Mouse (Mus musculus): ENCODE measurements at regions not wholly inside any gene's neighbourhood (a gene's known extent, or its start where the extent isn't known, plus 50 kb on each side); places are given as distances from the start of the nearest gene placed in this dataset.

DNA sequence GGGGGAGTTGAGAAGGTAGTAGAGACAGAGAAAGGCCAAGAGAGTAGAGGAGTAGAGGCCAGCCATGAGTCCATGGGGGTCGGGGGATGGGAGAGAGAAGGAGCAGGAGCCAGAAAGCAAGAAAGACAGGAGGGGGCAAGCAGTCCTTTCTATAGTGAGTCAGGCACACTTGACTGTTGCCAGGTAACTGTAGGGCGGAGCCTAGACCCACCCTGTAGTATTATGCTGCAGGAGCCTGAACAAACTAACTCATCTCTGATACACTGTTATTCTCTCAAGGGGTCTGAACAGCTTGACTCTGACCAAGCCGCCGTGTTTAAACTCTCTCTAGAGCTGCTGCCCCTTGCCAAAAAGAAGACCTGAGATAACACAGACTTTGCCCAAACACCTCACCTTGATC is 130.6 kb downstream of the Cand1 start:
- no peaks in the 10 kb centered on the region for H3K9me3 ChIP-seq (replicated peaks; ENCODE audit: control insufficient read depth, low read length)
- no peak overlapping the region for H3K27ac ChIP-seq (ENCODE audit: low read length)
- no peaks in the 10 kb centered on the region for H3K27me3 ChIP-seq (ENCODE audit: control insufficient read depth, insufficient read depth, low read length)
- ATAC-seq (ENCODE audit: insufficient read depth, low FRiP score): peak; percentile 56; the same call in 1 of the 2 replicates
- WGBS: 72% methylated on average over 4 of the region's 4 CpGs
- H3K36me3 ChIP-seq (ENCODE audit: control insufficient read depth, insufficient read depth, low read length): no peaks in the 10 kb centered on the region
- no peaks in the 10 kb centered on the region for H3K4me1 ChIP-seq (ENCODE audit: control insufficient read depth, insufficient read depth, low read length)
- no peak overlapping the region for H3K4me2 ChIP-seq (ENCODE audit: low read depth, low read length)
- H3K9ac ChIP-seq (ENCODE audit: low read length): no peak overlapping the region
- no peak overlapping the region for H3K4me3 ChIP-seq (replicated peaks; ENCODE audit: low read length)

DNA sequence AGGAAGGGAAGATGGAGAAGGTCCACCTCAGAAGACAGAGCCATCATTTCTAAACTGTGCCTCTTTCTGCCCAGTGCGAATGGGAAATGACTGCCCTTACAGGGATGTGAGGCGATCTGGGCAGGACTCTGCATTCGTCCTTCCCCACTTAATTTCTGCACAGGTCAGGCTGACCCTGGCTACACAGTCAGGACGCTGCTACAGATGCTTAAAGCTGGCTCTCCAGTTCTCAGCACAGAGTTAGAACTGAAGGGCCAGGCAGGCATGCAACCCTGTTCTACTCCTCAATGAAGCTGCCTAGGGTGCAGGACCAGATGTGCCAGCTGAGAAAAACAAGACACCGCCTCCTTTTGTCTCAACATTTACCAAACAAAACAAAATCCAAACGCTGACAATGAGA is 132.1 kb downstream of the Cand1 start:
- Histone ChIP-seq H3K4me3 (replicated peaks; ENCODE audit: low read length) (no peak overlapping the region), H3K4me1 (ENCODE audit: control insufficient read depth, insufficient read depth, low read length) (no peaks in the 10 kb centered on the region), H3K9ac (ENCODE audit: low read length) (no peak overlapping the region), H3K27ac (ENCODE audit: low read length) (no peak overlapping the region), H3K27me3 (ENCODE audit: control insufficient read depth, insufficient read depth, low read length) (no peaks in the 10 kb centered on the region), H3K4me2 (ENCODE audit: low read depth, low read length) (no peak overlapping the region), H3K36me3 (ENCODE audit: control insufficient read depth, insufficient read depth, low read length) (no peaks in the 10 kb centered on the region), H3K9me3 (replicated peaks; ENCODE audit: control insufficient read depth, low read length) (no peaks in the 10 kb centered on the region)
- 70% methylated on average over 6 of the region's 6 CpGs for WGBS
- no peak for ATAC-seq (ENCODE audit: insufficient read depth, low FRiP score)

DNA sequence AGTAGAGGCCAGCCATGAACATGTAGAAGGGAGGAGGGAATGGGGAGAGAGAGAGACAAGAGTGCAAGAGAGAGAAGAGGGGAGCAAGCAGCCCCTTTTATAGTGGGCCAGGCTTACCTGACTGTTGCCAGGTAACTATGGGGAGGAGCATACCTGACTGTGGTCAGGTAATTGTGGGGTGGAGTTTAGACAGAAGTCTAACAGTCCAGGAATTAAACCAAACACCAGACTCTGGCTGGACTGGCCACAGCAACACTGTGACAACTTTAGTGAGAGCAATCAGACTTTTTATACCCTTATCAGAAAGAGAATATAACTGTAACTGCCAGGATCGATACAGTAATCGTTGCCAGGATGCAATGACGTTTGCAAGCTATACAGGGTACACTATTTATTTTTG is 133.8 kb downstream of the Cand1 start:
- no peaks in the 10 kb centered on the region for H3K4me1 ChIP-seq (ENCODE audit: control insufficient read depth, insufficient read depth, low read length)
- H3K27ac ChIP-seq (ENCODE audit: low read length): no peak overlapping the region
- H3K27me3 ChIP-seq (ENCODE audit: control insufficient read depth, insufficient read depth, low read length): no peaks in the 10 kb centered on the region
- no peaks in the 10 kb centered on the region for H3K9me3 ChIP-seq (replicated peaks; ENCODE audit: control insufficient read depth, low read length)
- ATAC-seq (ENCODE audit: insufficient read depth, low FRiP score): peak; percentile 62; the same call in 1 of the 2 replicates
- H3K36me3 ChIP-seq (ENCODE audit: control insufficient read depth, insufficient read depth, low read length): no peaks in the 10 kb centered on the region
- H3K4me2 ChIP-seq (ENCODE audit: low read depth, low read length): no peak overlapping the region
- WGBS: 66% methylated on average over 3 of the region's 3 CpGs
- no peak overlapping the region for H3K4me3 ChIP-seq (replicated peaks; ENCODE audit: low read length)
- H3K9ac ChIP-seq (ENCODE audit: low read length): no peak overlapping the region

DNA sequence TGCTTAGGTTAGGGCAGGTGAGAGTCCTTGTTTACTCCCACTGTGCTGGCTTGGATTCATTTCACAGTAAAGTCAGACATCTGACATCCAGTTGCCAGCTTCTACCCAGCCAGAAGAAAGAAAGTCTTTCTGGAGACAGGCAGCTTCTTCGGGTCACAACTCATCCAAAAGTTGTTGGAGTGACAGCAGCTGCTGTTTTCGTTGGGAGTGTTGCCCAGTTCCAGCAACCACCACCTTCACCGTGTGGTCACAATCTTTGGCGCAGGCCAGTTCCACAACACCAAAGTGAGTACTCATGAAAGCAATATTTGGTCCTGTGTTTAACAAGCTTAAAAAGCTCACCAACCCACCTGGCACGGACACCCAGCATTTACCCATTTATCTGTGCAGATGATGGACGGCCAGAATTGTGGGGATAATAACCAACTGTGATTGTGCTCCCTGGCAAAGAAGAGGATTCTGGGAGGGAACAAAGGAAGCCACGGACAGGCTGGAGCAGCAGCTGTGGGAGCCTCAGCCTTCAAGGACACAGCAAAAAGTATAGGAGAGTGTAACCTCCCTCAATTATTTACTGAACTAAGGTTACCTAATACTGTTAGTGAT is 134.5 kb downstream of the Cand1 start:
- Histone ChIP-seq H3K4me2 (ENCODE audit: low read depth, low read length) (no peak overlapping the region), H3K4me1 (ENCODE audit: control insufficient read depth, insufficient read depth, low read length) (no peaks in the 10 kb centered on the region), H3K4me3 (replicated peaks; ENCODE audit: low read length) (no peak overlapping the region), H3K9ac (ENCODE audit: low read length) (no peak overlapping the region), H3K27me3 (ENCODE audit: control insufficient read depth, insufficient read depth, low read length) (no peaks in the 10 kb centered on the region), H3K36me3 (ENCODE audit: control insufficient read depth, insufficient read depth, low read length) (no peaks in the 10 kb centered on the region), H3K9me3 (replicated peaks; ENCODE audit: control insufficient read depth, low read length) (no peaks in the 10 kb centered on the region), H3K27ac (ENCODE audit: low read length) (no peak overlapping the region)
- no peak for ATAC-seq (ENCODE audit: insufficient read depth, low FRiP score)
- WGBS: 65% methylated on average over 7 of the region's 7 CpGs

DNA sequence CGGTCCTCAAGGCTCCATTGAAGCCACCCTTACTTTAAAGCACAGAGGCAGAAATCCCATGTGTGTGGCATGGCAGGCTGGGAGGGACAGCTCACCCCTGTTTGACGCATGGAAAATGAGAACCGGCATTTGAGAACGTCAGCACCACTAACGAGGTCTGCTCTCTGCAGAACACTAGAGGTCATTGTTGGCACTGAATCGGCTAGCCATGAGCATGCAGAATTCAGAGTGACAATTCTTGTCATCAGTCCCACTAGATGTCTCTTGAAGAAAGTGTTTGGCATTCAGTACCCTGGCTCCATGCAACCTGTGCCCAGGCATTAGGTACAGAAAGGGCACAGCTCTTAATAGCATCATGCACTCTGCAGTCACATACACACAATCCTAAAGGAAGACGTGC is 139.3 kb downstream of the Cand1 start:
- Histone ChIP-seq H3K27ac (ENCODE audit: low read length) (no peak overlapping the region), H3K9ac (ENCODE audit: low read length) (no peak overlapping the region), H3K4me3 (replicated peaks; ENCODE audit: low read length) (no peak overlapping the region), H3K4me2 (ENCODE audit: low read depth, low read length) (no peak overlapping the region), H3K27me3 (ENCODE audit: control insufficient read depth, insufficient read depth, low read length) (no peaks in the 10 kb centered on the region), H3K9me3 (replicated peaks; ENCODE audit: control insufficient read depth, low read length) (no peaks in the 10 kb centered on the region), H3K36me3 (ENCODE audit: control insufficient read depth, insufficient read depth, low read length) (no peaks in the 10 kb centered on the region), H3K4me1 (ENCODE audit: control insufficient read depth, insufficient read depth, low read length) (peaks cover 5% of the 10 kb centered on the region; the same call in 1 of the 2 replicates)
- 32% methylated on average over 7 of the region's 7 CpGs for WGBS
- peak; percentile 29; the same call in 1 of the 2 replicates for ATAC-seq (ENCODE audit: insufficient read depth, low FRiP score)

DNA sequence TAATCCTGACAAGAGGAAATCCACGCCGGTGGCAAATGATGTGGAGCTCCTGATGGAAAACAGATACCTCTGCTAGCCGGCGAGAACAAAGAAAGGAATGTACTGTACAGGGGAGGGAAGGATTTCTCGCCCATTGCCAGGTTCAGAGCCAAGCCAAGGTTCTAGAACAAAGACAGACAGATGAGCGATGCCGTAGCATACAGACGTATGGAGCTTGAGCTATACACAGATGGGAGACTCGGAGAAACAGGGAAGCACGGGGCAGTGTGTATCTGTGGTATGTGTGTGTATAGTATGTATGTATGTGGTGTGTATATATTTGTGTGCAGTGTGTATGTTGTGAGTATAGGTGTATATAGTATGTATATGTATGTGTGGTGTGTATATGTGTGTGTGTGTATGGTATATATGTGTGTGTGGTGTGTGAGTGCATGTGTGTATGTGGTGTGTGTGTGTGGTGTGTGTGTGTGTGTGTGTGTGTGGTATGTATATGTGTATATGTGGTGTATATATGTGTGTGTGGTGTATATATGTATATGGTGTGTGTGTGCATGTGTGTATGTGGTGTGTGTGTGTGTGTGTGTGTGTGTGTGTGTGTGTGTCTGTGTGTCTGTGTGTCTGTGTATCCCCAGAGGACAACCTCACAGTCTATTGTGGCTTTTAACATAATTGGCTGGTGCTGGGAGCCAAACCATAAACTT is 140.6 kb downstream of the Cand1 start:
- Histone ChIP-seq H3K4me1 (ENCODE audit: control insufficient read depth, insufficient read depth, low read length) (peaks cover 5% of the 10 kb centered on the region; the same call in 1 of the 2 replicates), H3K4me2 (ENCODE audit: low read depth, low read length) (no peak overlapping the region), H3K27ac (ENCODE audit: low read length) (no peak overlapping the region), H3K9ac (ENCODE audit: low read length) (no peak overlapping the region), H3K9me3 (replicated peaks; ENCODE audit: control insufficient read depth, low read length) (no peaks in the 10 kb centered on the region), H3K27me3 (ENCODE audit: control insufficient read depth, insufficient read depth, low read length) (no peaks in the 10 kb centered on the region), H3K4me3 (replicated peaks; ENCODE audit: low read length) (no peak overlapping the region), H3K36me3 (ENCODE audit: control insufficient read depth, insufficient read depth, low read length) (no peaks in the 10 kb centered on the region)
- peak; percentile 35; the same call in 1 of the 2 replicates for ATAC-seq (ENCODE audit: insufficient read depth, low FRiP score)
- WGBS: 50% methylated on average over 10 of the region's 10 CpGs

DNA sequence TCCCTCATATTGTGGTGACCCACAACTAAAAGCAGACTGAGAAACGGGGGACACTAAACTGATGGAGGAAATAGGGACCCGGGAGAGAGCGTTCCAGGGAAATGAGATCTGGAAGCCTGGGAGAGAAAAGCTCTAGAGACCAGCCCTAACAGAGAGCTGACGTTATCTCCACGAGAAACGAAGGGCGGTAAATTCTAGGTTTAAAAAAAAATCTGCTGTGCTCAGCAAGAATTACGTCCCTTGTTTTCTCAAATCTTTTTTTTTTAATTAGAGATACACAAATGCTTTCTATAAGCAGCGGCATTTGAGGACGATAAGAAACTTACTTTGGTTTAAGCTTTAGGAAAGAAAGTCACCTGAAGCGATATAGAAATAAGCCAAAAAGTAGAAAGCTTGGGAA is 145.7 kb downstream of the Cand1 start:
- Histone ChIP-seq H3K4me3 (replicated peaks; ENCODE audit: low read length) (no peak overlapping the region), H3K9ac (ENCODE audit: low read length) (no peak overlapping the region), H3K27me3 (ENCODE audit: control insufficient read depth, insufficient read depth, low read length) (no peaks in the 10 kb centered on the region), H3K27ac (ENCODE audit: low read length) (no peak overlapping the region), H3K9me3 (replicated peaks; ENCODE audit: control insufficient read depth, low read length) (no peaks in the 10 kb centered on the region), H3K4me1 (ENCODE audit: control insufficient read depth, insufficient read depth, low read length) (no peaks in the 10 kb centered on the region), H3K36me3 (ENCODE audit: control insufficient read depth, insufficient read depth, low read length) (no peaks in the 10 kb centered on the region), H3K4me2 (ENCODE audit: low read depth, low read length) (no peak overlapping the region)
- 90% methylated on average over 11 of the region's 11 CpGs for WGBS
- ATAC-seq (ENCODE audit: insufficient read depth, low FRiP score): no peak

DNA sequence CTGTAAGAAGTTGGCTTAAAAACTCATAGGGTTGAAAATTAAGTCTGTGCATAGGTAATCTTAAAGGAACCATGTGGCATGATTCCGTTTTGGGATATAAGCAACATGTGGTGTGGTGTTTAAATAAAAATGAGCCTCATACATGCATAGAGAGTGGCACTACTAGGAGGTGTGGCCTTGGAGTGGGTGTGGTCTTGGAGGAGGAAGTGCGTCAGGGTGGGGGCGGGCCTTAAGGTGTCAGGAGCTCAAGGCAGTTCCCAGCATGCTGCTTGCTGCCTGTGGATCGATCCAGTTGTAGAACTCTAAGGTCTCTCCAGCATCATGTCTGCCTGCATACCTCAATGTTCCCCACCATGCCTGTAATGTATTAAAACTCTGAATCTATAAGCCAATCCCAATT is 152.0 kb downstream of the Cand1 start:
- H3K27me3 ChIP-seq (ENCODE audit: control insufficient read depth, insufficient read depth, low read length): no peaks in the 10 kb centered on the region
- no peaks in the 10 kb centered on the region for H3K9me3 ChIP-seq (replicated peaks; ENCODE audit: control insufficient read depth, low read length)
- no peaks in the 10 kb centered on the region for H3K36me3 ChIP-seq (ENCODE audit: control insufficient read depth, insufficient read depth, low read length)
- no peak overlapping the region for H3K4me2 ChIP-seq (ENCODE audit: low read depth, low read length)
- H3K4me1 ChIP-seq (ENCODE audit: control insufficient read depth, insufficient read depth, low read length): no peaks in the 10 kb centered on the region
- H3K9ac ChIP-seq (ENCODE audit: low read length): no peak overlapping the region
- H3K4me3 ChIP-seq (replicated peaks; ENCODE audit: low read length): no peak overlapping the region
- 89% methylated on average over 4 of the region's 4 CpGs for WGBS
- ATAC-seq (ENCODE audit: insufficient read depth, low FRiP score): no peak
- H3K27ac ChIP-seq (ENCODE audit: low read length): no peak overlapping the region

DNA sequence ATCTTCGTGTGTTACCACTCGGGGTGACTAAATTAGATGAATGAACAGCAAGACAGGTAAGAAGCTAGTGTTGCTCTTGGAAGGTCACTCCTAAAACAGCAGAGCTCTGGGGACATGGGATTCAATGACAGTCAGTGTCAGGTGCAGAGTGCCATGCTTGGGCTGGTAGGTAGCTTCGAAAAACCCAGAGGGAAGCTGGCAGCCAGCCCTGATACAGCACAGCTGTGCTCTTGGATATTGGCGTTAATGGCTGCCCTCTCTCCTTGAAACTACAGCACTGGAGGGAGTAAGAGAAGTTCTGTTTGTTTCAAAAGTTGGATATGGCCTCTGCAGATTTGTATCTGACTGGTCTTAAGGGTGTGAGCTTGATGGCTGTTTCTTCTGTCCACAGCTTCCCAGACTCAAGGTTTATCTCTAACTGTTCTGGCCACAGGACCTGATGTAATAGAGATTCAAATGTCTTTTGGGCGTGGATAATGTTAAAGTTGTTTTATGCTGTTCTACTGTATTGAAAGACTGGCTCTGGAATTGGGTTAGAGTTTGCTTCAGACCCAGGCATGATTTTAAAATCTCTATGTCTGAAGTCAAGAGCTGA is 152.7 kb downstream of the Cand1 start:
- H3K4me1 ChIP-seq (ENCODE audit: control insufficient read depth, insufficient read depth, low read length): no peaks in the 10 kb centered on the region
- no peak overlapping the region for H3K4me2 ChIP-seq (ENCODE audit: low read depth, low read length)
- no peak for ATAC-seq (ENCODE audit: insufficient read depth, low FRiP score)
- no peak overlapping the region for H3K4me3 ChIP-seq (replicated peaks; ENCODE audit: low read length)
- no peaks in the 10 kb centered on the region for H3K9me3 ChIP-seq (replicated peaks; ENCODE audit: control insufficient read depth, low read length)
- no peak overlapping the region for H3K9ac ChIP-seq (ENCODE audit: low read length)
- H3K27me3 ChIP-seq (ENCODE audit: control insufficient read depth, insufficient read depth, low read length): no peaks in the 10 kb centered on the region
- H3K36me3 ChIP-seq (ENCODE audit: control insufficient read depth, insufficient read depth, low read length): no peaks in the 10 kb centered on the region
- 69% methylated on average over 5 of the region's 5 CpGs for WGBS
- H3K27ac ChIP-seq (ENCODE audit: low read length): no peak overlapping the region
